Mouse (Mus musculus): ENCODE results near the gene Lrrc8c.

DNA sequence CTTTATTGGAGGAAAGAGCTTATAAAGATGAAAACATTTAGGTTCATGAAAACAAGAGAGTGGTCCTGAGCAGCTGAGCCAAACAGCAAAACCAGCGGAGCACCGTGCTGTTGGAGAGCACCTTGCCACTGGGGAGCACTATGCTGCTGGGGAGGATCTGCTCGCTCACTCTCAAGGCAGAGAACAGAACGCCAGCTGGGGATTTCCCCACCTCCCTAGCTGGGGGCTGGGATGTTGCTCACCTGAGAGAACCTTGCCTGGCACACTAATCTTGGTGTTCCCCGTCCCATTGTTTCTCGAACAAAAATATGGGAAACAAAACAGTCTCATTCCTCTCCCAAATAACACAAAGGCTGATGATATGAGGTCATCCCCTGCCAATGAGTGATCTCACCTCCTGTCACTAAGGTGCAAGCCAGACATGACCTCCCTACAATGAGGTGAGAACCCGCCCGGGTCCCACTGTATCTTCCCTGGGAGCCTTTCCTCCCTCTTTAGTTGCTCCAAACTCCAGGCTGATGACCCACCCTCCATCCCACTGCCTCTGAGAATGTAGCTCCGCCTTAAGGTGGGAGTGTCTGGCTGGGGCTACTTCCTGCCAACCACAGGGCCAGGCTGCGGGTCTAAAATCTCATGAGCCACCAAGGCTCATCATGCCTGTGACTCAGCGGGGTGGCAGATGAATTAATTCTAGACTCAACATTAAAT is 117.5 kb downstream of the Lrrc8c start:
- TF ChIP-seq CTCF (IDR thresholded peaks at IDR 0.05; ENCODE audit: control insufficient read depth, insufficient read depth, insufficient read length) (peak; percentile 26), MAX (IDR thresholded peaks at IDR 0.05) (peak; percentile 16), CEBPB (IDR thresholded peaks at IDR 0.05; ENCODE audit: low read depth) (no peak)
